Mouse (Mus musculus) c-Kit-positive CD71-positive TER-119-positive erythroid progenitor cells, embryonic 14.5 days (primary cell): ENCODE measurements around the gene Ctf2.

Source experiments
- DNase-seq: peaks from one replicate; pipeline ENCODE4 v3.0.0-alpha.2; 2013; ENCODE audit warnings: low spot score

Gene Ctf2

GRCm38 (mm10) chr7:127759716-127760115 is 27.8 kb upstream of the Ctf2 start:
- DNase-seq, result no peak

GRCm38 (mm10) chr7:127753741-127754140 is 21.8 kb upstream of the Ctf2 start:
- DNase-seq, result no peak

- DNase-seq, result no peak
Observed at GRCm38 (mm10) chr7:127753158-127753557, 21.2 kb upstream of the Ctf2 start.

- DNase-seq, result no peak
Observed at GRCm38 (mm10) chr7:127752069-127752468, 20.1 kb upstream of the Ctf2 start.

- DNase-seq, result no peak
Observed at GRCm38 (mm10) chr7:127751619-127752018, 19.7 kb upstream of the Ctf2 start.

GRCm38 (mm10) chr7:127750131-127751127 is 18.5 kb upstream of the Ctf2 start:
- no peak for DNase-seq

- DNase-seq, result no peak
Observed at GRCm38 (mm10) chr7:127748235-127748560, 16.2 kb upstream of the Ctf2 start.

GRCm38 (mm10) chr7:127747559-127748234 is 15.7 kb upstream of the Ctf2 start:
- no peak for DNase-seq

GRCm38 (mm10) chr7:127746494-127747491 is 14.8 kb upstream of the Ctf2 start:
- DNase-seq, result no peak

GRCm38 (mm10) chr7:127745652-127746493 is 13.9 kb upstream of the Ctf2 start:
- peak; percentile 69 for DNase-seq

GRCm38 (mm10) chr7:127745251-127745651 is 13.3 kb upstream of the Ctf2 start:
- peak; percentile 88 for DNase-seq

- DNase-seq, result peak; percentile 66
Observed at GRCm38 (mm10) chr7:127744366-127745045, 12.5 kb upstream of the Ctf2 start, which contains the start of gene Fbxl19. Fbxl19 (plus strand) TSS chr7:127744543.

GRCm38 (mm10) chr7:127730170-127730569 is 1.8 kb downstream of the Ctf2 start:
- DNase-seq, result no peak

- DNase-seq, result no peak
Observed at GRCm38 (mm10) chr7:127727898-127728297, 4.1 kb downstream of the Ctf2 start.

GRCm38 (mm10) chr7:127725924-127726323 is 6.0 kb downstream of the Ctf2 start:
- no peak for DNase-seq

GRCm38 (mm10) chr7:127725490-127725889 is 6.5 kb downstream of the Ctf2 start:
- DNase-seq, result no peak

GRCm38 (mm10) chr7:127719258-127719657 is 12.7 kb downstream of the Ctf2 start:
- DNase-seq, result no peak

GRCm38 (mm10) chr7:127718339-127718738 is 13.6 kb downstream of the Ctf2 start:
- no peak for DNase-seq

GRCm38 (mm10) chr7:127716992-127717391 is 15.0 kb downstream of the Ctf2 start:
- peak; percentile 43 for DNase-seq

GRCm38 (mm10) chr7:127714816-127715215 is 17.1 kb downstream of the Ctf2 start:
- no peak for DNase-seq
